Mouse (Mus musculus) heart, adult 9 months (tissue): Measurements from ENCODE around the gene Fam155a.
"Not testable (repeated sequence)": the region's sequence is repeated elsewhere in the genome, so short reads cannot be mapped to it uniquely, and the experiment has no call there.

Experiments used
- DNase-seq, 2 experiments: peaks; one replicate each; pipeline ENCODE4 v3.0.0; 2022; ENCODE audit warnings: low spot score in 2 of 2

The Fam155a gene

DNA sequence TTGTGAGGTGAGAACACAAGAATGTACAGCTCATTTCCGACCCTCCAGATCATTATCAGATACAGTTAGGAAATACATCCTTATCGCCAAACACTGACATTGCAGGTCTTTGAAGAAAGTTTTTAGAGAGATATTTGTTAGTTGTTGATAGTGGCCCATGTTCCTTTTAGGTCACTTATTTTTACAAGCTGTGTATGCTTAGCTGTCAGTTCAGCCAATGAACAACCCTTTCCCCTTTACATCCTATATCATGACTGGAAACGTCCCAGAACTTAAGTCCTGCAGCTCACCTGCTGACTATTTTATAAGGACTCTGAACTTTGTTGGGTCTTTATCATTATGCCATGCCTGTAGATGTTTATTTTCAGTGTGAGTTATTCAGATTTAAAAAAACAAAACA is 366.3 kb downstream of the Fam155a start:
- DNase-seq = no peak

DNA sequence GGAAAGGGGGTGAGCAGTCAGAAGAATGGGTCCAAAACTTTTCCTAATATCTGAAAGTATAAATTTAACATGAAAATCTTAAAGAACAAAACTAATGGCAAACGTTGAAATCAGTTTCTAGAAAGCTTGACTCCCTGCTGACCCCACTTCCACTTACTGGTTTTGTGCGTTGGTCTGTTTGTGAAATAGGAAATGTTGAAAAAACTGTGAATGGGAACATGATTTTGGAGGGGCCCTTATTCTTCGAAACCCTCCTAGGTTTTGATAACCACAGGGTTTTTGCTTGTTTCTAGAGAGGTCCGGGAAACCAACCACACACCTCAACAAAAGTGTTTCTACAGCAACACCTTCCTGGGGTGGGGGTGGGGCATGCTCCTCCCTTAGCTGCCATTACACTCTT is 368.6 kb downstream of the Fam155a start:
- DNase-seq = no peak

DNA sequence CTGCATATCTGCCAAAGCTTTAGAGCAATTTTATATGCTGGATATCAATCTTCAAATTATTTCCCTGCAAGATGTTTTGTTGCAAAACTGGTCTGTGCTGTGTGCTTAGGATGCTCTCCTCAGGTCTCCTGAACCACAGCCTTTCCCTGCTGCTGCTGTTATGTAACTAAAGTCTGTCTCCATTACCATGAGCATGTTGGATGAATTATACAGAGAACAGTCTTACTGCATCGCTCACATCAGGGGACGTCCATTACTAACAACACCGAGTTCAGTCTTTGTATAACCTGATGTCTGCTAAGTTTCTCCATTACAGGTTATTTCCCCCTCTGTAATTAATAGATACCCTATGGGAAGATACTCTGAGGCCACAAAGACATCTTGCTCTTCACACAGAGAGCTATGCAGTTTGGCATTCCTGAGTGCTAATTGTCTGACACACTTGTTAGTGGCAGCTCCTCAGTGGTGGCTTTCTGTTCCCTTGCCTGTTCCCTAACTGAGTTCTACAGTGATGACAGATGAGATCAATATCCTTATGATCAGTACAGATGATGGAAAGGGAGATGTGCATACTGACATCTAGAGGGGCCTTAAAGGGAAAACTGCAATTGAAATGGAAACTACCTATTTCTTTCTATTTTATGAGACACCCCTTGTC is 372.2 kb downstream of the Fam155a start:
- DNase-seq = no peak

DNA sequence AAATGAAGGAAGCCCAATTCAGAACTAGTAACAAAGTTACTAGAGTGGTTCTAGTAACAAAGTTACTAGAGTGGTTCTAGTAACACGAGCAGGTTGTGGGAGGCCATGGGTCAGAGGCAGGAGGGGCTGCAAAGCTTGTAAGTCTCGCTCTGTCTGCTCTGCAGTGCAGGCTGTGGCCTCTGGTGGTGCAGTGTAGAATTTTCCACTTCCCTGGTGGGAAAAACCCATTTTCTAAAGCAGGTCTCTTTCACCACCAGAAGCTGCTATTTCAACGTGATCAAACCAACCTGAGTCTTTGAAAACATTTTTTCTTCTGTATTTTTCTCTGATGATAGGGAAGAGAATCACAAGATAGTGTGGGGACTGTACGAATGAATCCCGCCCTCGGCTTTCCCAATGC is 372.9 kb downstream of the Fam155a start:
- DNase-seq = no peak

DNA sequence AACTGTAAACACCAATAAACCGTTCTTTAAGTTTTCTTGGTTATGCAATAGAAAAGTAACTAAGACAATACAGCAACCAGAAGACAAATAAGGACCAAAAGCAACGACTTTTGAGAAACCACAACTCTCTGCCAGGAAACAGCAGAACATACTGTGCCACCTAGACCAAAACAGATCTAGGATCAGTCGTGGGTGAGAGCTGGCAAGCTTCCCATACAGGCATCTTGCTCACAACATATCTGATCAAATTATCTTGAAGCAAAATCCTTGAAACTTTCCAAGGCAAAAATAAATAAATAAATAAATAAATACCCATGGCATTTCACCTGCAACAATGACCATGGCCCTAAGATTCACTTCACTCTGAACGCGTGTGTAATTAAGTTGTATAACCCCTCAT is 376.3 kb downstream of the Fam155a start:
- no peak for DNase-seq

DNA sequence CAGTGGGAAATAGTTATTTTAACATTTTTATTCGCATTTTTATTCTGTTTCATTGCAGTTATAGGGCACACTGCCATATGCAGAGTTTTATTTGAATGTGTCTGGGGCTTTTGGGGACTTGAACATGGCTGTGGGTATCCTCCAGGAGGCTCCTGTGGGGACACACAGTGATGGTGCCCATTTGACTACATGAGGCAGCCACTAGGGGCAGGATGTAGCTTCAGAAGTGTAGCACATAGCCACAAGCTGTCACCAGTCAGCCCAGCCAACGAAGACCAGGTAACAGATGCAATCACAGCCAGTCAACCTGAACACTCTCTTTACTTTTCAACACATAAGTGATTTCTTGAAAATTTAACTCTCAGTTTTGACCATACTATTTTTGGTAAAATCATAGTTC is 377.7 kb downstream of the Fam155a start:
- DNase-seq = no peak

DNA sequence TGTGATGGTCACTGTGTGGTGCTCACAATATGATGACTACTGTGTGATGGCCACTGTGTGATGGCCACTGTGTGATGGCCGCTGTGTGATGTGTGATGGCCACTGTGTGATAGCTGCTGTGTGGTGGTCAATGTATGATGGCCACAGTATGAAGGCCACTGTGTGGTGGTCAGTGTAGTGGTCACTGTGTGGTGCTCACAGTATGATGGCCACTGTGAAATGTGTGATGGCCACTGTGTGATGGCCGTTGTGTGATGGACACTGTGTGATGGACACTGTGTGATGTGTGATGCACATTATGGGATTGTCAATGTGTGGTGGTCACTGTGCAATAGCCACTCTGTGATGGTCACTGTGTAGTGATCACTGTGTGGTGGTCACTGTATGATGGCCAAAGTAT is 380.7 kb downstream of the Fam155a start:
- not testable (repeated sequence) for DNase-seq

DNA sequence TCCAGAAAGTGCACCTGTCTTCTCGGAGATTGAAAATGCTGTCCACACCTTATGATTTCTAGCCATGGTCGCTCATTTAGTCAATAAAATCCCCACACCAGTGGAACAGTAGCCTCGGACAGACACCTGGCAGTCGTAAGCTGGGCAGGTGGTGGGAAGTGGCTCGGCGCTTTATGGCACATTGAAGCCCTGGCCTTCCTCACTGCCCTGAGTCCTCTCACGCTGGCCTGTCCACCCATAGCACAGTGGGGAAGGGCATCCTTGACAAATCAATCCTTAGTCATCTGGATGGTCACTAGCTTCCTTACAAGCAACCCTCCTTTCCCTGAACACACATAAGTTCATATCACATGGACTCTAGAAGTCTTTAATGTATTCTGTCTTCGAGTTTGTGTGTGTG is 401.8 kb downstream of the Fam155a start:
- no peak for DNase-seq

DNA sequence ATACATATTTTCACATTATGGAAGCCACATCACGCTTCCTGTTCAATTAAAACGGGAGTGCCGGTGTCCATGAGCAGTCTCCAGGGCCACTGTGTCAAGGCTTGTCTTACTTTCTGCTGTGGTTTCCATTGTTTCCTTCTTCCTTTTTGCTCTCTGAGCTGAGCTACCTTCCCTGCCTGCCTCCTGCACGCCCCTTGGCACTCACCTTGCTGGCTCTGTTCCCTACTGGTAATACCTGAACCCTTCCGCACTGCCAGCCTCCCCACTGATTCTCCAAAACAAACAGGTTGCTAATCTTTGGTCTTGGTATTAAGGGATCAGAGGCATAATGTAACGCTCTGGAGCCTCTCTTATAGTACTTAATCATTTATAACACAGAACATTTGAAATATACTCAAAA is 403.2 kb downstream of the Fam155a start:
- DNase-seq = no peak

DNA sequence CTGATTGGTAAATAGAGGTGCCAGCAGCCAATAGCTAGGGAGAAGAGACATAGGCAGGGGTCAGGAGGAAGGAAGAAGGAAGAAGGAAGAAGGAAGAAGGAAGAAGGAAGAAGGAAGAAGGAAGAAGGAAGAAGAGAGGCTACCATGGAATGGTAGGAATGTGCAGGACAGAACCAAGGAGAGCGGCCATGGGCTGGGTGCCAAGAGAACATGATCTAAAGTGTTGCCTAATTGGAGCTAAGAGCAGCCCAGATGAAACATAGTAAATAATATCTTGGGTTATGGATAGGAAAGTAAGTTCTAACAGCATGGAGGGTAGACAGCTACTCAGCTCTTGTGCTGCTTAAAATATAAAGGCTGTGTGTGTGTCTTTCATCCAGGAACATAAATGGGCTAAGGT is 405.6 kb downstream of the Fam155a start:
- DNase-seq = no peak

DNA sequence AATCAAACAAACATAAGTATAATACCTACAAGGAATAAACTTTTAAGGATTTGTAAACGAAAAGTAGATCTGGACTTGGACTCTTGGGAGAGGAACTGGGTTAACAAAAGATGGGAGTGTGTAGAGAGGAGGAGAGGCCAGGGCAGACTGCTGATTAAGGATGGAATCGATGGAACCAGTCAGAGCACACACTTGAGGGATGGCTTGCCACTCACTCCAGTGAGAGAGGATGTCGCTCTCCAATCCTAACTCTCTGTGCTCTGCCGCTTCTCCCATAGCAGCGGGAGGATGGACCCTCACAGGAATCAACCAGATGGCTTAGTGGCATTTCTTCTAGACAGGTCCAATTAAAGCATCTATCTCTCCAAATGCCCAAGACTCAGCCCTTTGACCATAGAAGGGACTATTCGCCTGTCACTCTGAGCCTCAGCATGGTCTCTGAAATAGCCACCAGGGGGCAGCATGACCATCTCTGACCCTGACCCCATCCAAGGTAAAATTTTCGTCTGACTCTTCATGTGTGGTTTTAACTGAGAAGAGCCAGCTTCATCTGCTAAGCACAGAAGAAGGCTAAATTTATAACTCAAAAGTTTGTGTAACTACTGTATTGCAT is 422.3 kb downstream of the Fam155a start:
- no peak for DNase-seq

DNA sequence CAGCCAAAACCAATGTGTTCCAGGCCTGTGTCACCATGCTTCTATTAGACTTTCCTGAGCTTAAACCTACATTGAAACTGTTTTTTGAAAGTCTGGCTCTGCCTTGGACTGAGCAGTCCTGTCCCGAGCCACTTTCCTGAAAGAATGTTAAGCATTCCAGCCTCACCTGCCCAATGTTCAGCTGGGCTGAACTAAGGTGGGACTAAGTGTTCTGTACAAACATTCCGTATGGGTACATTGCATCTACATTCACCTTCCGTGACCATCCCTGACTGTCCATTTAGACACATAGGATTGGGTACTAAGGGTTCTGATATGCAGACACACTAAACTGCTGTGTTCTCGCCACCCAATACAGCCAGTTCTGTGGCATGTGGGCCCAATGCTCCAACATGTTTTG is 423.8 kb downstream of the Fam155a start:
- no peak for DNase-seq

DNA sequence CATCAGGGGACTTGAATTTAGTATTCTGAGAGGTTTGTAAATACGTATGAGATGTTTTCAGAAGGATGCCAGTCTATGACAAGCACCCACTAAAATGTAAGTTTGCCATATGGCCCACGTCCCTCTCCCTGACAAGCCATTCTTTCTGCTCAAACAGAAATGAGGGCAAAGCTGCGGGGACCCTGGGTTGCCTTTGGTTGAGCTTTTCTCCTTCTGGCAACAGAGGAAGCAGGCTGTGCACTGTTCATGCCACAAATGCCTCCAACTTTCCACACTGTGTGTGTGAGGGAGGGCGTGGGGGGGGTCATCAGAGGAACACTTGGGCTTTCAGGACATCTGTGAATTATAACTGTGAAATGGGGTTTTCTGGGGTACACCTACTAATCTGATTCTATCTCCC is 426.8 kb downstream of the Fam155a start:
- no peak for DNase-seq

DNA sequence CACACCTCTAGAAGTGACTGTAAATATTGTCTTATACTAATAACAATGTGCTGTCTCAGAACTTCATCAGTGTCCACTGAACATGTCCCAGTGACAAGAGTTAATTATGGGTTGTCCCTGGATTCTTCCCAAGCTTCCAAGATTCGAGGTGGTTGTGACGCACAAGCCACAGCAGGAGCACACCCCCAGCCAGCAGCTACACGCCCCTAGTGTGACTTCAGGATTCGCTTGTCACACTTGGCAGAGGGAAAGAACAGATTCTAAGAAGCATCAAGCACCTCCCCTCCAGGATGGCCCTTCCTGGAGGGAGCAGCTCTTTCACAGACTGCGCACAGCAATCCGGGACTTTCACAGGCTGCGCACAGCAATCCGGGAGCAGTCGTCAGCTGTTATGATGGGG is 428.0 kb downstream of the Fam155a start:
- DNase-seq = no peak

DNA sequence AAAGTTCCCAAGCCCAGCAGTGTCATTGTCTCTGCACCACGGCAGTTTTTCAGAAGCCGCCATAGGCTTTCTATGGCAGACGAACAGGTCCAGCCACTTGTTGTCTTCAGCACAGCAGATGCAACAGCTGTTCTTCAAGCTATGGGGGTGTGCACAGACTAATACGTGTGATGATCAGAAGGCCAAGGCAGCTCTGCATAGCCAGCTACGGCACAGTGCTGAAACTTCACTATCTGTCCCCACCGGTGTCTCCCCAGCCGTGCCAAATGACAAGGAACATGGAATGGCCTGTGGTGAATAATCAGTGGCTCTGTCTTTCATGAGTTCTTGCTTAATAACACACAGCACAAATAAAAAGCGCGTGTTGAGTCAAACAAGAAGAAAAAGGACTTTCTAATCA is 428.4 kb downstream of the Fam155a start:
- no peak for DNase-seq

DNA sequence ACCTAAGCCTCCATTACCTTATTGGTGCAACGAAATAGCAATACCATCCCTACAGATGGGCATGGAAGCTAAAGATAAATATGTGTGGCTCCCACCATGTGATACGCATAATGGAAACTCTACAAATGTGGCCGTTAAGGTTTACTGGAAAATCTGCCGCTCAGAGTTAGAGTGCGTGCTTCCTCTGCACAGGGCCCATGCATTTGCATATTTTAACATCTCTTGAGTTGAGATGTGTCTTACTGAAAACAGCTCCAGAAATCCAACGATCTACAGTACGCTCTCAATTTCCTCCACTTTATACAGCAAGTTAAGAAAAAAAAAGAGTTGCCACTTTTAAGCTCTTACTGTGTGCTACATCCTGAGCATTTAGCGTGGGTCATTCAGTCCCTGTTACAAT is 433.1 kb downstream of the Fam155a start:
- DNase-seq = no peak

DNA sequence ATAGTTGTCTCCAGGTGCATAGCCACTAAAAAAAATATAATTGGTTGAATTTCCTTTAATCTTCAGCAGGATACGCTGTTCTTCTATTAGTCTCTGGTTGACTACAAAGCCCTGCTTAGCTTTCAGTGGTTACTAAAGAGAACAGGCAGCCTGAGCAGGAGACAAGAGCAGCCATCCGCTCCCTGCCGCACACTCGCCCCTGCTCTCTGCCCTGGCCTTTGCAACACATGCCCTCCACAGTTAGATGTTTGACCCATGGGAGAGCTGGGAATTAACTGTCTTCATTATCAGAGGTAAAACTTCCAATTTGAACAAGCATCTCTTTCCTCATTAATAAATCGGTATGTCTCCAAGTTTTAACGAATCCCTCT is 435.0 kb downstream of the Fam155a start:
- no peak for DNase-seq

DNA sequence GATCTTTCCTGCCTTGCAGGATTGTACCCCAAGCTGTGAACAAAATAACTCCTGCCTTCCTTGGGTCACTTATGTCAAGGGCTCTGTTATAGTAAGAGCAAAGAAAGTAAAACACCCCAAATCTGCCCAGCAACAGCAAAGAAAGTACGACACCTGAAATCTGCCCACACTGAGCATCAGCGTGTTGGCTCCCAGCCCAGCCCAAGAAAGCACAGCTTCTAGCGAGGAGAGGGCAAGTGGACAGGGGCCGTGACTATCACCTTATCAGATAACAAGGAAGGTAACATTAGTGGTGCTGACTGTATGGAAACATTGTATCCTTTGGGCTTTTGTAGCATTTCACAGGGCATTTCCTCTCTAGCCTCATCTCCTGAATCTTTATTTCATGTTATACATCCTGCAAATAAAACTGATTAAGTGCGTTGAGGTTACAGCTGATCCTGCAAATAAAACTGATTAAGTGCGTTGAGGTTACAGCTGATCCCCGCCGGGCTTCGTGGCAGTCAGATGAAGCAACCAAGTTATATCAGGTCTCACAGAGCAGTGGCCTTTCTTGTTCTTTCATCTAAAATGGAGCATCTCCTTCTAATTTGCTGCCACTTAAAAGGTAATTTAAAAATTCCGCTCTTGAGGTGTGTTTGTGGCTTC is 435.6 kb downstream of the Fam155a start:
- DNase-seq = no peak

DNA sequence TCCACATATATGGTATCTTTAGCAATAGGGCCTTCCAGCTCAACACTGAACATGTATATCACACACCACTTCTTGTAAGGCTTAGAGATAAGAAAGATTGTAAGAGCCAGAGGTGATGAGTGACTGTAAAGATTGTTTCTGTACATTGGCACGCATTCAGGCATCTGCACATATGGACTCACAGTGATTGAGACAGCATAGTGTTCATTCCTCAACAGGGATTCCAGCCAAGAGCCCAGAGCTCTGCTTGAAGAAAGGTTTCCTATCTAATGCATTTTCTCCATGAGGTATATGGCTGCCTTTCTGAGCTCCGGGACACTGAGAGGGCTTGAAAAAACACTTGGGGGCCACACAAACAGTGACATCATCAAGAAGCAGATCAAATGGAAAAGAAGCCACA is 438.2 kb downstream of the Fam155a start:
- DNase-seq = no peak

DNA sequence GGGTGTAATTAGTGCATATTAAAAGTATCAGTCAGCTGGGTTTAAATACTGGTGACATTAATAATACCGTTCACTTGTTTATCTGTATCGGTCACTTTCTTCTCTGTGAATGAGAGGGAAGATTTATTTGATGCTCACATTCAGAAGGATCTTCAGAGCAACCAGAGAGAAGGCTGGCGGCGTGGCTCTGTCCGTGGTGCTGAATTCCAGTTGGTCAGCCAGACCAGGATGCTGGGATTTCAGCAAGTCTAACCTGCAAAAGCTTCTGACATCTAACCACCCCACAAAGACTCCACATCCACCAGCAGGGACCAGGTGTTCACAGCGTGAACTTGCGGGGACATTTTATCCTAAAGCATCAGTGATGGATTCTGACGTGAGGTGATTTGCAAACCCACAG is 461.5 kb downstream of the Fam155a start:
- no peak for DNase-seq

DNA sequence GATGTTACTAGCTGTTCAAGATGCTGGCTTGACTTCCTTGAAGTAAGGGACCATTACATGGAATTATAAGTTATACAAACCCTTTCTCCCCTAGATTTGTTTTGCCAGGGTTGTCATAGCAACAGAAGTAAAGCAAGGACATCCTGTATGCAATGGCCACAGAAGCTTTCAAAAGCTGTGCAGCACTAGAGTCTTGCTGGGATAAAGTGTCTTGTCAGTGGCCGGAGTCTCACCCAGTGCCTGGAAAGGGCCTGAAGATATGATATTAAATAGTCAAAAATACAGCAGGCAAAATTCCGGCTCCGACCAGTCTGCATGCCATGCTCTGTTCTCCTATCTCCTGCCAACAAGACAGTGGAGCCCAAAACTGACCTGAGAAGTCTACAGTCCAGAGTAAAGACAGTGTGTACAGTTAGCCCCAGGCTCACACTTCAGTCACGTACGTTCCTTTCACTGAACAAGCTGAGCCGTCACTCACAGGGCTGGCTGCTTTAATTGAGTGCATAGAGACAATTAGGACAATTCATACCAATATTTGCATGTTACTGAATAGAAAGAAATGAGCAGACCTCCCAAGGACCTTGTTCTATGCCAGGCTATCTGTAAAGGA is 467.3 kb downstream of the Fam155a start:
- DNase-seq = no peak

DNA sequence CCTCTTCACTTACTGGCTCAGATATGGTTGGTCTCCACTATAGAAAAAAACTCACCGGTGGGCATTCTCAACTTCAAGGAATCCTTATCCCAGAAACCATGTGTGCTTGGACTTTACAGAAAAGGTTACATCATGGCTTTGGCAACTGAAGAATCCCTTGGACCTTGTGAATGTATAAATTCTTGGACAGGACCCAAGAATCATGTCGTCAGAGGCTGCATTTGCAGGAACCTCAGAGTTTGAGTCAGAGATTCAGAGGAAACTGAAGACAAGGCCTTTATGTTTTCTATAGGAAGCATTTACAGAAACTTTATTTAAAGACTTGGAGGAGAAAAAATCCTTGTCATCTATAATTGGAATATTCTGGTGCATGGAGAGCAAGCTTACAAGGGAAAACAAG is 475.9 kb downstream of the Fam155a start:
- no peak for DNase-seq

DNA sequence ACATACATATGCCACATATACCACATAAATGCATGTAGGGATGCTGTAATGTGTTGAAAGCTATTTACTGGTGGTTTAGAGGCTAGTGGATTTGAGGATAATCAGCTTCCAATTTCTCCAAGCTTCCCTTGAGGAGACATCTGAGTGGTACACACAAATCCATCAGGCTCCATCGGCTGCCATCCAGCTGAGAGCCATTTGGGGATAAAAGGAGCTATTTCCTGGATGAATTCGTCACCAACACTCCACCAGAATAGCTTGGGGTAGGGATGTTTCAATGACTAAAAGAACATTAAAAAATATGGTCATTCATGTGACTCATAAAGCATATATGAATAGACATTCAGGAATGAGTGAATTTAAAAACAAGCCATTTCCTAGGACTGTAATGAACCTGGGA is 478.4 kb downstream of the Fam155a start:
- no peak for DNase-seq
